Mouse (Mus musculus): ENCODE measurements around the gene Mum1. TPM values are rescaled to one million over a fixed set of nuclear protein-coding genes. Genes with fewer than 3 reads are reported as not detected.

Gene Mum1
- total RNA-seq (2021), result 10 to 100 TPM; 13.8 to 13.9 TPM
- long read RNA-seq, experiment 1, transcript Mum1-201 (14 exons, 2,640 nt), result major isoform, 15 of 33 reads
- long read RNA-seq, experiment 1, partial matches to known transcripts, result 8 of 33 reads
- long read RNA-seq, experiment 1, other reads (novel, unspliced or antisense), result 9 of 33 reads
- long read RNA-seq, experiment 2, transcript Mum1-201 (14 exons, 2,640 nt), result major isoform, 13 of 31 reads
- long read RNA-seq, experiment 2, partial matches to known transcripts, result 7 of 31 reads
- long read RNA-seq, experiment 2, other reads (novel, unspliced or antisense), result 10 of 31 reads

DNA sequence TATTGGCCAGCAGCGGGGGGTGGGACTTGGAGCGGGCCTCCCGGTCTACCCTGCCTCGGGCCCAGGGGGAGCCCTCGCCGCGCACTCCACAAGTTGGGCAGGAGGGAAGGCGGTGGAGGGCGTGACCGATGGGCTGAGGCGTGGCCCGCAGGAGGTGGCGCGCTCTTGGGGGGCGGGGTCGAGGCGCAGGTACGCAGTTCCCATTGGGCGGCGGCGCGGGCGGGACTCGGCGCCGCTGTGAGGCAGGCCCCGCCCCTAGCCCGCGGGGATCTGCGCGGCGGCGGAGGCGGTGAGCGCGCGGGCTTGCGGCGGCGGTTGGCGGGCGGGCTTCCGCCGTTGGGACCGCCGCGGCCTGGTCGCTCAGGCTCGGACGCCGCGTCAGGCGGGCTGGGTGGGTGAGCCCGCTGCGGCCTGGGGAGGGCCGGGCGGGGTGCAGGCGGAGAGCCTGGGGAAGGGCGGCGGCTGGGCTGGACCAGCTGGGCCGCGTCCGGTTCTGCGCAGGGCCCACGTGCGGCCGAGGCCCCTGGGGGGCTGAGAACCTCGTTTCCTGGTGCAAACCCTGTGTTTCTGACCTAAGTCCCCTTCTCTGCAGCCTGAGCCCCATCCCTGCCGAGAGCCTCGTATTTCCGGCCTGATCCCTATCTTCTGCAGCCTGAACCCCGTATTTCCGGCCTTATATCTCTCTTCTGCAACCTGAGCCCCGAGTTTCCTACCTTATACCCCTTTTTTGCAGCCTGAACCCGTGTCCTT is at the start of gene Mum1:
TSS of gene Mum1 (plus strand) at position 19 of the 750 bp plus-strand sequence.
- peak; percentile 99 for DNase-seq (ENCODE audit: low spot score)

DNA sequence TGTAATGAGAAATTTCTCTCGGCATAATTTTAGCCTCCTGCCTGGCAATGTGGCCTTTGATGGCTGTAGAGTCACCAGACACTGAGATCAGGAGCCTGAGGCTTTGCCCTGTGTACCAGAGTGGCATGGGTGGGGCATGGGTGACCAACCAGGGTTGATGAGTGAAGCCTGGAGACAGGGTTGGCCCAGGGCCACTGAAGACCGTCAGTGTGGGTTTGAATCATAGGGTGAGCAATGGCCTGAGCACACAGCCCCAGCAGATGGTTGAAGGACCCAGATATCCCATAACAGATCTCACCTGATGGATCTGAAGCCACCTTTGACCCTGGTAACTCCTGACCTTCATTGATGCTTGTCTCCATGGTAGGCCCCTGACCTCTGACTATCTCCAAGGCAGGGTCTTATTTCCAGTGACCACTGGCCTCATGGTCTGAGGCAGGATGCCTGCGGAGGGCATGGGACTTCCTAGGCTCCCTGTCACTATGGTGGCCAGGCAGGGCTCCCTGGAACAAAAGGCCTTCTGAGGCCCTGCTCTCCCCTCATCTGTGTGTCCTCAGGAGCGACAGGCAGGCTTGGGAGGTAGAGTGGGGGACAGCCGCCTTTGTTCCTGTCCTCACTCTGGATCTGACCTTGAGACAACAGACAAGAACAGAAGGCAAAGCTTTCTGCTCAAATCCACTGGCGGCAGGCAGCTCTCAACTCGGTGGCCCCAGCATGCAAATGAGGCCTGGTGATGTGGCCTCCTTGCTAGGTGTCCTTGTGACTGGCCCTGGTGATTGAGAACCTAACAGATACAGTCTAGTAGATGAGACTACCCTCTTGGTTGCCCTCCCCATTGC is 48.6 kb upstream of the Mum1 start:
- no peak for DNase-seq (ENCODE audit: low spot score)

DNA sequence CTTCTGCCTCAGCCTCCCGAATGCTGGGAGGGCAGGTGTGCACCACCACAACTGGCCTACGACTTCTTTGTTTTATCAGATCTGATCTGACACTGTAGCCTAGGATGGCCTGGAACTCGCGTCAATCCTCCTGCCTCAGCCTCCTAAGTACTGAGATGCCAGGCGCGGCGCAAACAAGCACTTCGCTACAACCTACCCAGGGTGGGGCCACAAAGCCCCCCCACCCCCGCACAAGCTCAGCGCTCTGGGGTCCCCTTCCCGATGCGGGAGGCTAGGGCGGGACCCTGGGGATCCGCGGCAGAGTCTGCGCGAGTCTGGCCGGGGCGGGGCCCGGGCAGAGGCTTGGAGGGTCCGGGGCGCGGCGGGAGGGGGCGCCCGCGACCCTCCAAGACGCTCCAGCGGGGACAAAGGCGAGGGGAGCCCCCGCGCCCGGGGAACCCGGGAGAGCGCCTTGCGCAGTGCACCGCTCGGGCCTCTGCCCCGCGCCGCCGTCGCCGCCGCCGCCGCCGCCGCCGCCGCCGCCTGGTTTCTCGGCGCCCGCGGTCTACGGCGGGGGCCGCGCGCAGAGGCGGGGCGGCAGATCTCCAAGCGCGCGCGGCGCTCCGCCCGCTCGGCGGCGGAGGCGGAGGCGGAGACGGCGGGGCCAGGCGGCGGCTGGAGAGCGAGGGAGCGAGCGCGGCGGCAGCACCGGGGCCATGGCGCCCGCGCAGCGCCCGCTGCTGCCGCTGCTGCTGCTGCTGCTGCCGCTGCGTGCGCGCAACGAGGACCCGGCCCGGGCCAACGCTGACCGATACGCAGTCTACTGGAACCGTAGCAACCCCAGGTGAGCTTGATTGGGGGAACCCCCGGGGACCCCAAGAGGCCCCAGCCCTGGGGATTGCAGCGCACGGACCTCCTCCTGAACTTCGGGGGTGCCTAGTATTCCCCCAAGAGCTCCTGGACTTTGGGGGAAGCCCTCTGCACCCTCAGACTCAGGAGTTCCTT is 46.9 kb upstream of the Mum1 start, which contains the start of gene Efna2:
TSS of gene Efna2 (plus strand) at position 415 of the 984 bp plus-strand sequence.
- DNase-seq (ENCODE audit: low spot score), result peak; percentile 18

DNA sequence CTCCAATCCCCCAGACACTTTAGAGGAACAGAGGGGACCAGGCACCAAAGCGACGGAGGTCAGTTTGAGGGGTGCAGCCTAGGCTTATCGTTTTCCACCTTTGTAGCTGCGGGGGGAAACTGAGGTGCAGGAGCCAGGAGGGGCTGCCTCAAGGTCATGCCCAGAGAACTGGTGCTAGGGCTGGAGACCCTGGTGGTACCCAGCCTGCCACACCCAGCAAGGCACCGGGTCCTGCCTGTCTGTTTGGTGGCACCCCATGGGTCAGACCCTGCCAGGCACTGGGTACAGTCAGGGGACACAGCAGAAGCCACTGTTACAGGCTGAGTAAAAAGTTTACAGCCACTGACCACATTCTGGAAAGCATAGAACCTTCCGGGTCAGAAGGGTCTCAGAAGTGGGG is 45.9 kb upstream of the Mum1 start:
- DNase-seq (ENCODE audit: low spot score), result no peak

DNA sequence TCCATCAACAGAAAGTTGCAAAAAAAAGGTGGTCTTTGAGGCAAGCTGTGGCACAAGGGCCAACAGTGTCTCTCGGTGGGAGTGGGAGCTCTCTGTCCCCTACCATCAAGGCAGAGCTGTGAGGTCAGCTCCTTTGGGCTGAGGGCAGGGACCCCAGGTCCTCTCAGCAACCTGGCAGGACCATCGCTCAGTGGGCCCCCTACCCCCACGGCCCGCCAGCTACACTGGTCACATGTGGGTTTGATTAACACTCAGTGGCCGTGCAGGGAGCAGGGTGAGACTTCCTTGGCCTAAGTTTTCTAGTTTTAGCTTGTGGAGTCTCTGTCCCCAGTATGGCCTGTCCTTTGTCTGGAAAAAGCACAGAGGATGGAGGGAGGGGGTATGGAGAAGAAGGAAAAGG is 45.4 kb upstream of the Mum1 start:
- DNase-seq (ENCODE audit: low spot score), result no peak

DNA sequence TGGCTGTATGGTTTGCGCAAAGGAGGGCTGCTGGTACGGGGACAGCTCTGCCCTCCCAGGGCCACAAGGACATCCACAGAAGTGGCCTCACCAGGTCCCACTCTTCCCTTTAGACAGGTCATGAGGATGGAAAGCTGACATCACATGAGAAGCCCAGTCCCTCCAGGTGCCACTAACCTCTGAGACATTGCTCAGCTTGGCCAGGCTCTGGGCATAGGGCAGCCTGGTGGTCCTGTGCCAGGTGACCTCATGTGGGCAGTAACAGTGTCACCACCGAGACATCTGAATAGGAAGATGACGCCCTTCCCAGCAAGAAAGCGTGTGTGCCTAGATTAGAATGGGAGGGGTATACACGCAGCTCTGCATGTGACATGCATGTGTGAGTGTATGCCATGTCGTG is 43.7 kb upstream of the Mum1 start:
- DNase-seq (ENCODE audit: low spot score), result no peak

DNA sequence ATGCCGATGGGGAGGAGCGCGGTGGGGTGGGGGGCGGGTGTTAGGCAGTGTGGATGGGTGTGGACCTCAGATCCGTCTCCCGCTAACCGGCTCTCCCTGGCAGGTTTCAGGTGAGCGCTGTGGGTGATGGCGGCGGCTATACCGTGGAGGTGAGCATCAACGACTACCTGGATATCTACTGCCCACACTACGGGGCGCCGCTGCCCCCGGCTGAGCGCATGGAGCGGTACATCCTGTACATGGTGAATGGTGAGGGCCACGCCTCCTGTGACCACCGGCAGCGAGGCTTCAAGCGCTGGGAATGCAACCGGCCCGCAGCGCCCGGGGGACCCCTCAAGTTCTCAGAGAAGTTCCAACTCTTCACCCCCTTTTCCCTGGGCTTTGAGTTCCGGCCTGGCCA is 39.6 kb upstream of the Mum1 start:
- DNase-seq (ENCODE audit: low spot score), result no peak

DNA sequence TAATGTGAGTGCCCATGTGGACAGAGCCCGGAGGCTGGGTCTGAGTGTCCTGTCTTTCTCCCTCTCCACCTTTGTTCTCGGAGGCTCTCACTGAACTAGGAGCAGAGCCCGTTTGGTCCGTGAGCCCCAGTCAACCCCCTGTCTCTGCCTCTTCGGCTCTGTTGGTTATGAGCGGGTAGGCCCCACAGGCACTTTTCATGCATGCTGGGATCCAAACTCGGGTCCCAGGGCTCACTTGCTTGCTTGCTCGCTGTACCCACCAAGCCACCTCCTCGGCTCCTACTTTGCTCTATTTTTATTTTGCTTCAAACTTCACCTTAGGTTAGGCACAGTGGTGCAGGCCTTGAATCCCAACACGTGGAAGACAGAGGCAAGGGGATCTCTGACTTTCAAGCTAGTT is 38.5 kb upstream of the Mum1 start:
- DNase-seq (ENCODE audit: low spot score), result no peak

DNA sequence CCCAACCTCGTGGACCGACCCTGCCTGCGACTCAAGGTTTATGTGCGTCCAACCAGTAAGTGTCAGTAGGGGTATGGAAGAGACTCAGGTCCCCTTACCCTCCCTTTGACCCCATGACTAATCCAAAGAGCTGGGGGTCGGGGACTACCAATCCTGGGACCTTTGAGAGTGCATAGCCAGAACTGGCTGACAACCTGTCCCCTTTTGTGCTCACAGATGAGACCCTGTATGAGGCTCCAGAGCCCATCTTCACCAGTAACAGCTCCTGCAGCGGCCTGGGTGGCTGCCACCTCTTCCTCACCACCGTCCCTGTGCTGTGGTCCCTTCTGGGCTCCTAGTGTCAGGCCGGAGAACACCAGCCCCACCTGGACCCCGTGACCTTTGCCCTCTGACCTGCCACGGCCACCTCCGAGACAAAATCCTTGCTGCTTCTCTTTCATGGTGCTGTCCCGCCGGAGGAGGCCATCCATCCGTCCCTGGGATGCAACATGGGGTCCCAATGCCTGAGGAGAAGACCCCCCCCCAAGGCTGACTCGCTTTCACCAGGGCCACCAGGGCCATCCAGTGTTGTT is 37.7 kb upstream of the Mum1 start:
- no peak for DNase-seq (ENCODE audit: low spot score)

DNA sequence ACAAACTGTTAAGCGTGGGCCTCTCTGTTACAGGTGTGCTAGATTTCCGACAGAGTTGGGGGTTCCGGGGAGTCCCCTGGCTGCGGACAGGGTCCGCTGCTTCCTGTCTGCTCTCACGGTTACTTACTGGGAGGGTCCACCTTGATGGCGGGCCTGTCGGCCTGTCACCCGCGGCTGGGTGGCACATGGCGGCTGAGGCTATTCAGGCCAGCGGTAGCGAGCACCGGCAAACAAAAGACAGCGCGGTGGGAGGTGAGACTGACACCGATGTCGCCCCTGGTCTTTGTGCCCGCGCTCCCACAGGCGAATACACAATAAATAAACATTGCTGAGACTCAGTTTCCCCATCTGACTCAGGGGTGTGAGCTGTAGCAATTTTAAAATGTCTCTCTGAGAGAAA is 36.2 kb upstream of the Mum1 start:
- no peak for DNase-seq (ENCODE audit: low spot score)

DNA sequence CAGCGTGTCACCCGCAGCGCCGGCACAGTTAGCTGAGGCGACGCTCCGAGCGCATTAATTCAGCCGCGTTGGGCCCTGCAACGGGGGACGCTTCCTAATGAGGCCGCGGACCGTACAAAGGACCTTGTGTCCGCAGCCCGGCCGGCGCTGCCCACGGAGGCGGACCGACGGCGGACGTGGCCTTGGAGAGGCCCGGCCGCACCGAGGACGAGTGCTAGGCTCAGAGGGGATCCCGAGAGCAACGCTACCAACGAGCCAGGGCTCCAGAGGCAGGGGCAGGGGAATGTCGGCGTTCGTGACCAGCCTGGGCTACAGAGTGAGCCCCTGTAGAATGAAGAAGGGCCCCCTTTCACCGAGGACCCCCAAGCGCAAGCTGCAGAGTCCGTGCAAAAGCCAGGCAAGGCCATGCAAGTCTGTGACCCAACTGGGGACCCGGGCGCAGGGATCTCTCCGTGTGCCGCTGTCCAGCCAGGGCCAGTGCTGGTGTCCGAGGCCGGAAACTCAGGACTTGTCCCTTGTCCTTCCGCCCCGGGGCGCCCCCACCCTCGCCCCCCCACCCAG is 35.7 kb upstream of the Mum1 start:
- no peak for DNase-seq (ENCODE audit: low spot score)

DNA sequence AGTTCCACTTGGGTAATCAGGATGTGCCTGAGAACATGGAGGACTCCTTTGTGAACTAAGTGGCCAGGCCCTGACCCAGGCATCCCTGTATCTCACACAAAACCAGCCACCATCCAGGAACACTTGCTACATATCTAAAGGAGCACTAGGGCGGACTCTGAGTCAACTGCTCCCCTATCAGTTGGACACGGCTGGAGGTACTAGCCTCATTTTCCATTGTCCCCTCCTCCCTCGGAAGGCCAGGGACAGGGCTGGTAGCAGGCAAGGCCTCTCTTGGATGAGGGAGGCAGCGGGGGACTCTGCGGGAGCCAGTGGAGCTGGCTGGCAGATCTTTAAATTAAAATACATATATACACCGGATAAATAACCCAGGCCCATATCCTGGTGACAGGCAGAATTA is 32.3 kb upstream of the Mum1 start:
- DNase-seq (ENCODE audit: low spot score), result no peak

DNA sequence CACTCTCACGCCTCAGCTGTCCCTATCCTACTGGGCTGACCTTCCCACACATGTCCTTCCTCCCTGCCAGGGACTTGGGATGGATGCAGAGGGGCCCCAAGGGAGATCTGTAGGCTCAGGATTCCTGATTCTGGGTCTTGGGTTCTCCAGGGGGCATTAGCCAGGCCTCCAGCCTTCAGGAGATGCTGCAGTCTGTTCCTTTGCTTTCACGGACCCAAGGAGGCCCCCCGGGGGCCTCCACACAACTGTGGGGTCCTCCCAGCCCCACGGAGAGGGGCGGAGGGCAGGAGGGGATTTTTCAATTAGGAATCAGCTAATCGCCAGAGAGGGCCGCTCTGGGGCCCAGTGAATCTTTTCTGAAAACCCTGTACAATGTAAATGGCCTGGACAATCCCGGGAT is 31.8 kb upstream of the Mum1 start:
- no peak for DNase-seq (ENCODE audit: low spot score)

DNA sequence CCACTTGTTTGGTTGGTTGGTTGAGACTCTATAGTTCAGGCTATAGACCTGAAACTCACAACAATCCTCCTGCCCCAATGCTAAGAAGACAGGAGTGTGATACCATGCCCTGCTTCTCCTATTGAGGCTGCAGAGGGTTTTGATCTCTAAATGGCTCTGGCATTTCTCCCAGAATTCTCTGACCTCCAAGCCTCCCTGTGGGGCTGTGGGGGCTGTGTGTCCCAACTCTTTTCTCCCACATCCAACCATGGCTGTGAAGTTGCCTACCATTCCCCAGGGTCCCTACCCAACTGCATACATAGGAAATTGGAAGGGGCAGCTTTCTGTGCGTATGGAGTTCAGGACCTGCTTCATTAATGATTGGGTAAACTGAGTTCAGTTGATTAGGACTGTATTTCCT is 30.1 kb upstream of the Mum1 start:
- no peak for DNase-seq (ENCODE audit: low spot score)

DNA sequence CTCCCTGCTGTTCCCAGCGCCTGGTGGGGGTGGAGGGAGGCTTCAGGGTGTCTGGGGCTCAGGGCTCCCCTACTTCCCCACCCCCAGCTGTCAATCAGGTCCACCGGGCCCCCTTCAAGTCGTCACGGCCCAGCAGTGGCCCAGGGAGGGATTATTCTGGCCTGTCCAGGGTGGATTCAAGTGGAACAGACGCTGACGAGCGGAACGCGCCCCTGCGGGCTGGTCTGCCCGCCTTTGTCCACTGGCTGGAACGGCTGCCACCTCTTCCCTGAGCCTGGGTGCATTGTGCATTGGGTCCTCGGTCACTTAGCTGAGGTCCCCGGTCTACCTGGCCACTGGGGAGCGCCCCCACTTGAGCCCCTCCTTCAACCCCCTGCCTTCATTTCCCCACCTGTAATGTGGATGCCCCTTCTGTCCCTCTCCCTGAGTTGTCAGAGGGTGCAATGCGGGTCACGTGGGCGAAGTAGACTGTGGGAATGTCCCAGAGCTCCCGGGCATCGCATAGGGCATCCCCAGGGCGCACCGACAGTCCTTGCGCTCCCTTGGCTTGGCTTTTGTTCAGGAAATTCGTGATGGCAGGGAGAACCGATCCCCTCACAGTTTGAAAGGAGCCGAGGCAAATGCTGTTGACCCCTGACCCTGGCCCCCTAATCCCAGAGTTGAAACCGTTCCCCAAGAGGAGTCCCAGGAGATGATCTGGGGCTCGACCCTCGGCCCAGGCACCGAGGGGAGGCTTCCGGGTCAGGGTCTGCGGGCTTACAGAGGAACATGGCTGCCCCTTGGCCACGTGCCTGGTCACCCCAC is 29.3 kb upstream of the Mum1 start:
- DNase-seq (ENCODE audit: low spot score), result no peak

DNA sequence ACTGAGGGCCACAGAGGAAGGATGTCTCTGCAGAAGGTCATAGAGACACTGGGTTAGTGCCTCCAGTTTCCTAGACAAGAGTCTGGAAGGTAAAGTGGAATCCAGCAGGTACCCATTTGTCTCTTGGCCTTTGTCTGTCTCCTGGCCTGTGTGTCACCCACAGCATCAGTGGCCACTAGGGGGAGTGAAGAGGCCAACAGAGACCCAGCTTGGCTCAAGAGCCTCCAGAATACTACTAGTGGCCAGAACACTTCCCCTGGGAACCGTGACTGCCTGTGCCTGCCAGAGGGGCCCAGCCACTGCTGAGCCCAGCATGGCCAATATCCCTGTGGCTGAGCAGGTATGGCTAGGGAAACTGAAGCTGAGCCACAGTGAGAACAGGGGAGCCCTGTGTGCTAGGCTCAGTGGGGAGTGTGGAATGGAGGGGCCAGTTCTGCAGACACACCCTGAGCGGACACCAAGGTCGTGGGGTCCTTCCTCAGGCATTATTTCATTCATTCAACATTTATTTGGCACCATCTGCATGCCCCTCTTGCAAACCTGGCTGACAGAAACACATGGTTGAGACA is 26.7 kb upstream of the Mum1 start:
- peak; percentile 89 for DNase-seq (ENCODE audit: low spot score)

DNA sequence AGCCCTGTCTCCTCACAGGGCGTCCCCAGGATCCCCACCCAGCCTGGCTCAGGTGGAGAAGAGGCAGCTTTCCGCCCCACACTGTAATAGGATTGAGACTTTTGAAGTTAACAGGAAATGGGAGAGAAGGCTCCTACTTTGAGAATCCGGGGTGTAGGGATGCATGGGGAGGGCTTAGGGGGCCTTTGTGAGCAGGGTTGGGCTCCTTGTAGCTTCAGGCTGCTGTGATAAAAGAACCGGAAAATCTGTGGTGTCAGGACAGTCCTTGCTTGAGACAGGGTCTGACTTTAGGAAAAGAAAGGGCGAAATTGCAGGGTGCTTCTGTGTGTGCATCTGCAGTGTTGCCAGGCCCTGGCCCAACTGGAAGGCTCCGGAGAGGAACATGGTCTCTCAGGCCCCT is 25.7 kb upstream of the Mum1 start:
- DNase-seq (ENCODE audit: low spot score), result no peak

DNA sequence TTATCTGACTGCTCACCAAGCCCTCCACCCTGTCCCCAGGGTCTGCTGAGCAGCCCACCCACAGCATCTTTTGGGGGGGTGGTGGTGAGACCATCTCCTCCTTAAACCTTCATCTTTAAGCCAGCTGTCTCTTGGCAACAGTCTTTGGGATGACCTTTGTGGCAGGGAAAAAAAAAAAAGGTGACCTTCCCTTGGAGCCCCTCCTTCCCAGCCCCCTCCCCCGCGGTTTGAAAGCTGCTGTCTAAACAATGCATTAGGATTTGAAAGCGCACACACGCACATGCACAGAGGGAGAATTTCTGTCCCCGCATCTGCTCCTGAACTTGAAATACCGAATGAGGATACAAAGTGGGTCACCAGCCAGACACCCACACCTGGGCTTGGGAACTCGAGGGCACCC is 22.2 kb upstream of the Mum1 start:
- no peak for DNase-seq (ENCODE audit: low spot score)

DNA sequence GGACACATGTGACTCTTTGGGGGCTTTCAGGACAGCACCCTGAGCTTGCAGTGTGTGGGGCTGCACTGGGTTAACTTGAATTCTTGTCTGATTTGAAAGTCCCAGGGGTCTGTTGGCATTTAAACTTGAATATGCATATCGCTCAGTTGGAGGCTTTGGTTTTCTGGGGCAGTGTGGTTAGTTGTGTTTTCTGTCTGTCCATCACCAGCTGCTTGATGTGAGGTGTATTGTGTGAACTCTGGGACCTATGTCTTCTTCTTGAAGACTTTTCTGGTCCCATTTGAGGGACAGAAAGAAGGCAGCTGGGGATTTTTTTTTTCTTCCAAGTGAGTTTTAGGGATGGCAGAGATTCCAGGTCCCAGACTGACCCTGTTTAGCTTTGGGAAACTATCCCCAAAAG is 19.0 kb upstream of the Mum1 start:
- no peak for DNase-seq (ENCODE audit: low spot score)

Data from gastrocnemius, adult 18-20 months (tissue).